Mouse (Mus musculus) embryonic facial prominence, embryonic 15.5 days (tissue): ENCODE results near the gene Olfr1392. TPM values are rescaled to one million over a fixed set of nuclear protein-coding genes. Genes with fewer than 3 reads are reported as not detected.
"Not testable (repeated sequence)": the region's sequence is repeated elsewhere in the genome, so short reads cannot be mapped to it uniquely, and the experiment has no call there.

Experiments used
- ATAC-seq: fragments of 200-750 bp; cut with Nextera tagmentation; 2 replicates; pipeline ENCODE4 v1.8.0; 2017; ENCODE audit warnings: low read depth, moderate TSS enrichment; ENCODE audit not compliant: insufficient number of reproducible peaks, low FRiP score, low TSS enrichment
- H3K27ac ChIP-seq: fragments of 300-500 bp; sonication (generic); replicated peaks from 2 replicates; pipeline ENCODE4 v1.5.1; 2015; ENCODE audit warnings: mild to moderate bottlenecking, inconsistent platforms
- H3K27me3 ChIP-seq: fragments of 300-500 bp; sonication (generic); 2 replicates; pipeline ENCODE4 v1.6.1; 2015; ENCODE audit warnings: inconsistent platforms
- H3K36me3 ChIP-seq: fragments of 300-500 bp; sonication (generic); 2 replicates; pipeline ENCODE4 v1.6.1; 2015; ENCODE audit warnings: mild to moderate bottlenecking, inconsistent platforms
- H3K4me1 ChIP-seq: fragments of 300-500 bp; sonication (generic); 2 replicates; pipeline ENCODE4 v1.6.1; 2015; ENCODE audit warnings: inconsistent platforms
- H3K4me2 ChIP-seq: fragments of 300-500 bp; sonication (generic); replicated peaks from 2 replicates; pipeline ENCODE4 v1.6.1; 2015; ENCODE audit warnings: mild to moderate bottlenecking, inconsistent platforms
- H3K4me3 ChIP-seq: fragments of 300-500 bp; sonication (generic); replicated peaks from 2 replicates; pipeline ENCODE4 v1.5.1; 2015; ENCODE audit warnings: mild to moderate bottlenecking, inconsistent platforms
- H3K9ac ChIP-seq: fragments of 300-500 bp; sonication (generic); 2 replicates; pipeline ENCODE4 v1.6.1; 2015; ENCODE audit warnings: inconsistent platforms
- H3K9me3 ChIP-seq: fragments of 300-500 bp; sonication (generic); replicated peaks from 2 replicates; pipeline ENCODE4 v1.6.1; 2016; ENCODE audit warnings: inconsistent platforms
- WGBS: fragments of 180-500 bp; shearing (Covaris S2); methylation state at CpG from one replicate; pipeline ENCODE4 v1.1.7; 2015; 5-methylcytosine and 5-hydroxymethylcytosine counted together
- polyA plus RNA-seq: library from polyadenylated mRNA; unstranded; fragments of >200 nt; fragmentation: Nextera tagmentation; extraction: Ambion mirVana; gene quantifications from 2 replicates; pipeline ENCODE4 v1.2.1, GENCODE M21; 2015

Gene Olfr1392
- polyA plus RNA-seq, result not detected in 2 replicates

GRCm38 (mm10) chr11:49284982-49285381 is at the start of gene Olfr1392:
Gene Olfr1392, plus strand, starts transcription at chr11:49285282.
- H3K9me3 ChIP-seq, H3K36me3 ChIP-seq, ATAC-seq, H3K4me2 ChIP-seq, H3K9ac ChIP-seq, H3K27me3 ChIP-seq, H3K4me1 ChIP-seq, H3K27ac ChIP-seq, H3K4me3 ChIP-seq: not testable (repeated sequence)
- WGBS, result 50% methylated on average over 1 of the region's 1 CpGs

GRCm38 (mm10) chr11:49235459-49236207 is 49.4 kb upstream of the Olfr1392 start:
- Histone ChIP-seq H3K36me3 (no peaks in the 10 kb centered on the region), H3K27ac (no peak overlapping the region), H3K9me3 (no peaks in the 10 kb centered on the region), H3K4me1 (no peaks in the 10 kb centered on the region), H3K27me3 (no peaks in the 10 kb centered on the region), H3K4me3 (no peak overlapping the region), H3K4me2 (no peak overlapping the region), H3K9ac (no peak overlapping the region)
- 52% methylated on average over 3 of the region's 3 CpGs for WGBS
- no peak for ATAC-seq

GRCm38 (mm10) chr11:49236891-49237290 is 48.2 kb upstream of the Olfr1392 start:
- WGBS, result 49% methylated on average over 1 of the region's 1 CpGs
- no peak overlapping the region for H3K27ac ChIP-seq
- H3K4me2 ChIP-seq, result no peak overlapping the region
- no peaks in the 10 kb centered on the region for H3K27me3 ChIP-seq
- H3K4me1 ChIP-seq, result no peaks in the 10 kb centered on the region
- no peak overlapping the region for H3K9ac ChIP-seq
- H3K36me3 ChIP-seq, result no peaks in the 10 kb centered on the region
- H3K4me3 ChIP-seq, result no peak overlapping the region
- H3K9me3 ChIP-seq, result no peaks in the 10 kb centered on the region
- ATAC-seq, result no peak

- ATAC-seq, result no peak
- H3K9ac ChIP-seq, result no peak overlapping the region
- no peaks in the 10 kb centered on the region for H3K27me3 ChIP-seq
- no peak overlapping the region for H3K4me3 ChIP-seq
- H3K4me1 ChIP-seq, result no peaks in the 10 kb centered on the region
- no peak overlapping the region for H3K4me2 ChIP-seq
- H3K9me3 ChIP-seq, result no peaks in the 10 kb centered on the region
- H3K36me3 ChIP-seq, result no peaks in the 10 kb centered on the region
- WGBS, result 73% methylated on average over 2 of the region's 2 CpGs
- H3K27ac ChIP-seq, result no peak overlapping the region
Measured at GRCm38 (mm10) chr11:49237532-49237931, 47.5 kb upstream of the Olfr1392 start.

- H3K4me2 ChIP-seq, result no peak overlapping the region
- no peaks in the 10 kb centered on the region for H3K27me3 ChIP-seq
- H3K9me3 ChIP-seq, result no peaks in the 10 kb centered on the region
- WGBS, result 92% methylated on average over 1 of the region's 1 CpGs
- ATAC-seq, result no peak
- no peak overlapping the region for H3K27ac ChIP-seq
- no peak overlapping the region for H3K9ac ChIP-seq
- H3K4me1 ChIP-seq, result peaks cover 13% of the 10 kb centered on the region
- H3K36me3 ChIP-seq, result no peaks in the 10 kb centered on the region
- H3K4me3 ChIP-seq, result no peak overlapping the region
Measured at GRCm38 (mm10) chr11:49240310-49240709, 44.8 kb upstream of the Olfr1392 start.

GRCm38 (mm10) chr11:49240874-49241273 is 44.2 kb upstream of the Olfr1392 start:
- H3K9ac ChIP-seq, result no peak overlapping the region
- H3K36me3 ChIP-seq, result no peaks in the 10 kb centered on the region
- whole genome bisulfite sequencing, result 81% methylated on average over 4 of the region's 4 CpGs
- H3K27me3 ChIP-seq, result no peaks in the 10 kb centered on the region
- no peak overlapping the region for H3K4me2 ChIP-seq
- H3K27ac ChIP-seq, result no peak overlapping the region
- H3K4me1 ChIP-seq, result peaks cover 19% of the 10 kb centered on the region
- H3K4me3 ChIP-seq, result no peak overlapping the region
- H3K9me3 ChIP-seq, result no peaks in the 10 kb centered on the region
- ATAC-seq, result no peak

- Histone ChIP-seq H3K27me3 (no peaks in the 10 kb centered on the region), H3K4me2 (no peak overlapping the region), H3K4me3 (no peak overlapping the region), H3K9me3 (no peaks in the 10 kb centered on the region), H3K4me1 (peaks cover 24% of the 10 kb centered on the region), H3K36me3 (no peaks in the 10 kb centered on the region), H3K27ac (no peak overlapping the region), H3K9ac (no peak overlapping the region)
- WGBS, result 67% methylated on average over 1 of the region's 1 CpGs
- no peak for ATAC-seq
Measured at GRCm38 (mm10) chr11:49241471-49241870, 43.6 kb upstream of the Olfr1392 start.

GRCm38 (mm10) chr11:49242944-49243626 is 42.0 kb upstream of the Olfr1392 start:
- Histone ChIP-seq H3K36me3 (no peaks in the 10 kb centered on the region), H3K9me3 (no peaks in the 10 kb centered on the region), H3K4me1 (peaks cover 36% of the 10 kb centered on the region), H3K4me3 (peak overlapping the region; percentile 60), H3K4me2 (peak overlapping the region; percentile 67), H3K27me3 (no peaks in the 10 kb centered on the region), H3K9ac (peak overlapping the region; percentile 50), H3K27ac (peak overlapping the region; percentile 98)
- ATAC-seq, result no peak
- WGBS, result 18% methylated on average over 11 of the region's 11 CpGs

GRCm38 (mm10) chr11:49243727-49244594 is 41.1 kb upstream of the Olfr1392 start, which contains the start of gene Mgat1:
Gene Mgat1, plus strand, starts transcription at chr11:49244191.
- under 1% methylated on average over 60 of the region's 60 CpGs for WGBS
- Histone ChIP-seq H3K36me3 (no peaks in the 10 kb centered on the region), H3K4me3 (peak within 1 kb of the TSS; percentile 60), H3K9ac (peak within 1 kb of the TSS; percentile 50), H3K27ac (peak within 1 kb of the TSS; percentile 98), H3K27me3 (no peaks in the 10 kb centered on the region), H3K9me3 (no peaks in the 10 kb centered on the region), H3K4me1 (peaks cover 45% of the 10 kb centered on the region), H3K4me2 (peak within 1 kb of the TSS; percentile 67)
- peak; percentile 97 for ATAC-seq

- peak overlapping the region; percentile 67 for H3K4me2 ChIP-seq
- no peak for ATAC-seq
- H3K27me3 ChIP-seq, result no peaks in the 10 kb centered on the region
- 2% methylated on average over 4 of the region's 4 CpGs for WGBS
- H3K4me1 ChIP-seq, result peaks cover 51% of the 10 kb centered on the region
- no peaks in the 10 kb centered on the region for H3K36me3 ChIP-seq
- peak overlapping the region; percentile 98 for H3K27ac ChIP-seq
- H3K9me3 ChIP-seq, result no peaks in the 10 kb centered on the region
- H3K4me3 ChIP-seq, result peak overlapping the region; percentile 60
- peak overlapping the region; percentile 13 for H3K9ac ChIP-seq
Measured at GRCm38 (mm10) chr11:49244595-49244930, 40.5 kb upstream of the Olfr1392 start.

- Histone ChIP-seq H3K27ac (peak overlapping the region; percentile 98), H3K27me3 (no peaks in the 10 kb centered on the region), H3K4me2 (peak overlapping the region; percentile 67), H3K36me3 (no peaks in the 10 kb centered on the region), H3K4me3 (peak overlapping the region; percentile 60), H3K4me1 (peaks cover 57% of the 10 kb centered on the region), H3K9ac (0 out of 2 replicates have a peak overlapping the region, but pooled peaks have one; percentile 13), H3K9me3 (no peaks in the 10 kb centered on the region)
- WGBS, result 17% methylated on average over 7 of the region's 7 CpGs
- no peak for ATAC-seq
Measured at GRCm38 (mm10) chr11:49245176-49245575, 39.9 kb upstream of the Olfr1392 start.
